Mouse (Mus musculus) urinary bladder, postnatal 25 days (tissue): ENCODE data around the gene Phf20.
A peak's percentile ranks its signal among the peaks of the same experiment; 100 is the strongest.

ENCODE experiments used
- DNase-seq: peaks from one replicate; pipeline ENCODE4 v3.0.0; 2022; ENCODE audit warnings: low spot score

Phf20 gene

GRCm38 (mm10) chr2:156314811-156315210, 118.5 kb downstream of the Phf20 start:
- no peak for DNase-seq

- no peak for DNase-seq
Observed at GRCm38 (mm10) chr2:156318491-156318890, 122.2 kb downstream of the Phf20 start.

- DNase-seq = no peak
Observed at GRCm38 (mm10) chr2:156321538-156321937, 125.3 kb downstream of the Phf20 start.

GRCm38 (mm10) chr2:156324116-156324588, 127.9 kb downstream of the Phf20 start:
- no peak for DNase-seq

- no peak for DNase-seq
Observed at GRCm38 (mm10) chr2:156324681-156325080, 128.4 kb downstream of the Phf20 start.

GRCm38 (mm10) chr2:156330681-156331080, 134.4 kb downstream of the Phf20 start:
- DNase-seq = no peak

- no peak for DNase-seq
Observed at GRCm38 (mm10) chr2:156331446-156331965, 135.2 kb downstream of the Phf20 start.

GRCm38 (mm10) chr2:156340078-156340477, 143.8 kb downstream of the Phf20 start:
- no peak for DNase-seq

GRCm38 (mm10) chr2:156344775-156345532, 148.7 kb downstream of the Phf20 start:
- peak; percentile 29 for DNase-seq

- no peak for DNase-seq
Observed at GRCm38 (mm10) chr2:156348812-156349211, 152.5 kb downstream of the Phf20 start.

- no peak for DNase-seq
Observed at GRCm38 (mm10) chr2:156349286-156349848, 153.1 kb downstream of the Phf20 start.

- DNase-seq = no peak
Observed at GRCm38 (mm10) chr2:156351243-156351642, 155.0 kb downstream of the Phf20 start.

GRCm38 (mm10) chr2:156352413-156353165, 156.3 kb downstream of the Phf20 start:
- DNase-seq = no peak

GRCm38 (mm10) chr2:156353265-156353692, 157.0 kb downstream of the Phf20 start:
- no peak for DNase-seq

- no peak for DNase-seq
Observed at GRCm38 (mm10) chr2:156356031-156356430, 159.8 kb downstream of the Phf20 start.
